In genomic region chr11:85196046-85196445, GRCm38 (mm10) we compare ENCODE assay signal across 23 mouse cellular contexts. TPM values are rescaled to one million over a fixed set of nuclear protein-coding genes. Genes with fewer than 3 reads are reported as not detected.
"Had no signal": no experiment of that assay in that cellular context is flagged by ENCODE, and none has a peak within 500 bp of the region (broad histone marks: within the 10 kb centered on the region; RNA-seq: fewer than 3 reads in every experiment).

No protein-coding gene starts in this region.

- H3K9ac ChIP-seq: neural tube, embryonic 12.5 days; neural tube, embryonic 13.5 days; neural tube, embryonic 15.5 days; stomach, embryonic 15.5 days had no signal

- H3K4me1 ChIP-seq: neural tube, embryonic 12.5 days; neural tube, embryonic 13.5 days; neural tube, embryonic 15.5 days; stomach, embryonic 15.5 days had no signal

- H3K9me3 ChIP-seq: neural tube, embryonic 12.5 days; neural tube, embryonic 13.5 days; neural tube, embryonic 15.5 days; stomach, embryonic 15.5 days had no signal

- H3K27ac ChIP-seq: neural tube, embryonic 12.5 days; neural tube, embryonic 13.5 days; neural tube, embryonic 15.5 days; stomach, embryonic 15.5 days; stomach, postnatal 0 days had no signal

- DNase-seq: retina, postnatal 1 day; right cerebral cortex, adult 18-20 months; right cerebral cortex, postnatal 14 days; right cerebral cortex, postnatal 25 days; right cerebral cortex, postnatal 4 days; spleen, adult 18-20 months; thymus, adult 18-20 months; thymus, adult 2 months; thymus, postnatal 14 days; thymus, postnatal 25 days; thymus, postnatal 36 days; thymus, postnatal 4 days had no signal

- H3K4me2 ChIP-seq: neural tube, embryonic 12.5 days; neural tube, embryonic 13.5 days; neural tube, embryonic 15.5 days; stomach, embryonic 15.5 days had no signal

- H3K27me3 ChIP-seq: neural tube, embryonic 12.5 days; neural tube, embryonic 13.5 days; neural tube, embryonic 15.5 days; stomach, embryonic 15.5 days had no signal

- H3K4me3 ChIP-seq: neural tube, embryonic 12.5 days; neural tube, embryonic 13.5 days; neural tube, embryonic 15.5 days; stomach, embryonic 15.5 days had no signal

RNA-seq across cellular contexts. Expression of gene 1700125H20Rik, which starts 25.8 kb away (rescaled TPM):
- total RNA-seq: neutrophil, adult 5-6 weeks had no signal
- polyA plus RNA-seq: small intestine, adult 2 months; spleen, adult 2 months; stomach, embryonic 14.5 days; stomach, embryonic 15.5 days; stomach, embryonic 16.5 days; stomach, postnatal 0 days; thymus, adult 2 months; urinary bladder, adult 2 months had no signal
